Mouse (Mus musculus) limb, embryonic 11.5 days (tissue): ENCODE measurements at regions not wholly inside any gene's neighbourhood (a gene's known extent, or its start where the extent isn't known, plus 50 kb on each side); places are given as distances from the start of the nearest gene placed in this dataset.

Experiments used
- ATAC-seq: fragments of 200-750 bp; cut with Nextera tagmentation; 2 replicates; pipeline ENCODE4 v1.8.0; 2017; ENCODE audit warnings: low read depth; ENCODE audit not compliant: insufficient number of reproducible peaks, low FRiP score, low TSS enrichment
- DNase-seq: peaks from one replicate; pipeline ENCODE4 v3.0.0-alpha.2; 2015; ENCODE audit warnings: low spot score
- H3K27ac ChIP-seq: fragments of 300-500 bp; sonication (generic); replicated peaks from 2 replicates; pipeline ENCODE4 v1.5.1; 2014; ENCODE audit warnings: low read depth, mild to moderate bottlenecking, low read length
- H3K27me3 ChIP-seq: fragments of 300-500 bp; sonication (generic); 2 replicates; pipeline ENCODE4 v1.6.1; 2014; ENCODE audit warnings: mild to moderate bottlenecking, low read length, mixed read lengths; ENCODE audit not compliant: control insufficient read depth, insufficient read depth
- H3K36me3 ChIP-seq: fragments of 300-500 bp; sonication (generic); 2 replicates; pipeline ENCODE4 v1.6.1; 2014; ENCODE audit warnings: mild to moderate bottlenecking, low read length, moderate library complexity, mixed read lengths; ENCODE audit not compliant: control insufficient read depth, insufficient read depth
- H3K4me1 ChIP-seq: fragments of 300-500 bp; sonication (generic); 2 replicates; pipeline ENCODE4 v1.6.1; 2014; ENCODE audit warnings: low read length, mixed read lengths; ENCODE audit not compliant: control insufficient read depth, insufficient read depth
- H3K4me2 ChIP-seq: fragments of 300-500 bp; sonication (generic); 2 replicates; pipeline ENCODE4 v1.6.1; 2014; ENCODE audit warnings: low read depth, mild to moderate bottlenecking, moderate library complexity; ENCODE audit not compliant: severe bottlenecking
- H3K4me3 ChIP-seq: fragments of 300-500 bp; sonication (generic); 2 replicates; pipeline ENCODE4 v1.5.1; 2014; ENCODE audit warnings: low read depth, low read length
- H3K9ac ChIP-seq: fragments of 300-500 bp; sonication (generic); 2 replicates; pipeline ENCODE4 v1.6.1; 2014; ENCODE audit warnings: mild to moderate bottlenecking, low read length
- H3K9me3 ChIP-seq: fragments of 300-500 bp; sonication (generic); 2 replicates; pipeline ENCODE4 v1.6.1; 2016; ENCODE audit warnings: low read length; ENCODE audit not compliant: control insufficient read depth
- whole genome bisulfite sequencing: fragments of 180-500 bp; shearing (Covaris S2); extraction: QIAGEN DNeasy Blood & Tissue Kit; methylation state at CpG from one replicate; pipeline ENCODE4 v1.1.7; 2014; 5-methylcytosine and 5-hydroxymethylcytosine counted together

DNA sequence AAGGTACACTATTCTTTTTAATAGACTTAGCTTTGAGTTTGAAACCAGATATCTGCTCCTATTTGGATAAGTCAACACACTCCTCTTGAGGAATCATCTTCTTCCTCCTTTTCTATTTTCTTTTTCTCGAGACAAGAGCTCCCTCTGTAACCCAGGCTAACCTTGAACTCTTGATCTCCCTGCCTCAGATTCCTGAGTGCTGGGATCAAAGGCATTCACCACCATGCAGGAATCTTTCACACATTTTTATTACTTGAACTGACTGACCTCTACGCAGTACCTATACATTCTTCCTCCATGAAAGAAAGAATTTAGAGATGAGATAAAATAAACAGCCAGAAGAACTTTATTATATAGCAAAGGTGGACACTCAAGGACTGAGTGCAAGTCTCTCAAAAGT, 453.4 kb downstream of the Otol1 start:
- ATAC-seq, result no peak
- Histone ChIP-seq H3K9me3 (no peaks in the 10 kb centered on the region), H3K4me3 (no peak overlapping the region), H3K27ac (no peak overlapping the region), H3K9ac (no peak overlapping the region), H3K4me2 (no peak overlapping the region), H3K4me1 (no peaks in the 10 kb centered on the region), H3K27me3 (no peaks in the 10 kb centered on the region), H3K36me3 (no peaks in the 10 kb centered on the region)
- 56% methylated on average over 2 of the region's 2 CpGs for WGBS
- no peak for DNase-seq

DNA sequence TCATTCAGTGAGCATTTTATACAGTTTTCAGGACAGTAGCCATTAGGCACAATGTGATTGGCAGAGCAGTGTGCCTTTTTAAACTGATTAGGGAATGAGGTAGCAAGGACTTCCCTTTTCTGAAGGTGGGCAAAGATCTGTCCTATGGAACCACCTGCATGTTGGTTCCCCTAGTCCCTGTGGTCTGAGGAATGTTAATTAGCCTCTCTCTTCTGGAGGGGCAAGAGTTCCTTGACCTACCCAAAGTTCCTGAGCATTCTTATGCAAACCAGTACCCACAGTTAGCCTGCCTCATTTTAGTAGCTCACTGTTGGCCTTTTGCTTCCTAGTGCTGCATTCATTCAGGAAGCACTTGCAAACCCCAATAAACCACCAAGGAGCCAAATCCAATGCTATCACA, 455.8 kb downstream of the Otol1 start:
- no peaks in the 10 kb centered on the region for H3K36me3 ChIP-seq
- H3K4me1 ChIP-seq, result no peaks in the 10 kb centered on the region
- no peaks in the 10 kb centered on the region for H3K9me3 ChIP-seq
- H3K4me2 ChIP-seq, result no peak overlapping the region
- no peak overlapping the region for H3K4me3 ChIP-seq
- no peak for DNase-seq
- H3K27me3 ChIP-seq, result no peaks in the 10 kb centered on the region
- no peak overlapping the region for H3K9ac ChIP-seq
- H3K27ac ChIP-seq, result no peak overlapping the region
- no peak for ATAC-seq

DNA sequence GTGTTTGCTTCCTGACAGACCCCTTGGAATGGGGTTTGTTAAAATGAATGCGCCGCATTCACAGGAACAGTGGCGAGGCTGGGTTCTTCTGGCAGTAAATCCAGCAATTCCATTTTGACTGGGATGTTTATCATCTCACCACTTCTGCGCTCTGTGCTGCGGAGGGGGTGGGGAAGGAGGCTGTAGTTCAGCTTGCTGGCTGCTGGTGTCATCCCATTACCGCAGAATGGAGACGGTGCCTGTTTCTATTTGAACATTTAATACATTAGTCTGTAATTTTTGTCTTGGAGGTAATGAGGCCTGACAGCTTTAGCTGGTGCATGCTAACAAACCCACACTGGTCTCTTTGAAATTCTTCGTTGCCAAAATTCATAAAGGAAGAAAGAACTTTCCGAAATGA, 475.1 kb downstream of the Otol1 start:
- no peaks in the 10 kb centered on the region for H3K4me1 ChIP-seq
- no peak overlapping the region for H3K4me2 ChIP-seq
- 49% methylated on average over 9 of the region's 9 CpGs for WGBS
- H3K27me3 ChIP-seq, result no peaks in the 10 kb centered on the region
- no peak overlapping the region for H3K9ac ChIP-seq
- H3K27ac ChIP-seq, result no peak overlapping the region
- peak; percentile 58 for DNase-seq
- no peaks in the 10 kb centered on the region for H3K36me3 ChIP-seq
- ATAC-seq, result no peak
- H3K4me3 ChIP-seq, result no peak overlapping the region
- H3K9me3 ChIP-seq, result no peaks in the 10 kb centered on the region

DNA sequence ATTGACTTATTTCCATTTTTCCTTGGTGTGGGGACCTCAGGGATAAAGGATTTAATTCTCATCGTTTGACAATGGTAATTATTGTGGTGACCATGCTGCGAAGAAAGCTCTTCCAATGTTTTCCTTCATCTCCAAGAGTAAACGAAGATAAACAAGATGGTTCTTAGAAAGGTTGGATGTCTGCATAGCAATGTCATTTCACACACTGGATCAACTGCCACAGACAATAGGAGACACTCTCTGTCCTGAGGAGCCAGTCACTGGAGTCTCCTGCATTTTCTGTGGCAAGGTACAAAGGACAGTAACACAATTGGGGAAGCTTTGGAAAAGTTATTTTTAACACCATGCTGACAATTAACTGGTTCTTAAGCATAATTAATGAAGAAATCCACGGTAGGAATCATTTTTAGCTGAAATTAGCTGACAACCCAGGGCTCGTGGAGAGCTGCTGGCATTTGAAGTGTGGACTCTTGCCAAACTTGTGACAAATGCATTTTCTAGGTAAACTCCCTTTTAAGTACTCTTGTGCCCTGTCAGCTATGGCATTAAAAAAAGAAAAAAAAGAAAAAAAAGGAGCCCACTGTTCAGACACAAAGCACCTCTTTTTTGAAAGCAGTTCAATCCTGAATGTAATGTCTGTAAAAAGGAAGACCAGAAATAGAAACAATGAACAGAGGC, 475.8 kb downstream of the Otol1 start:
- no peak overlapping the region for H3K27ac ChIP-seq
- ATAC-seq (no peak), DNase-seq (no peak)
- no peaks in the 10 kb centered on the region for H3K27me3 ChIP-seq
- no peaks in the 10 kb centered on the region for H3K9me3 ChIP-seq
- no peaks in the 10 kb centered on the region for H3K4me1 ChIP-seq
- H3K36me3 ChIP-seq, result no peaks in the 10 kb centered on the region
- no peak overlapping the region for H3K4me2 ChIP-seq
- H3K9ac ChIP-seq, result no peak overlapping the region
- 73% methylated on average over 5 of the region's 5 CpGs for WGBS
- H3K4me3 ChIP-seq, result no peak overlapping the region

DNA sequence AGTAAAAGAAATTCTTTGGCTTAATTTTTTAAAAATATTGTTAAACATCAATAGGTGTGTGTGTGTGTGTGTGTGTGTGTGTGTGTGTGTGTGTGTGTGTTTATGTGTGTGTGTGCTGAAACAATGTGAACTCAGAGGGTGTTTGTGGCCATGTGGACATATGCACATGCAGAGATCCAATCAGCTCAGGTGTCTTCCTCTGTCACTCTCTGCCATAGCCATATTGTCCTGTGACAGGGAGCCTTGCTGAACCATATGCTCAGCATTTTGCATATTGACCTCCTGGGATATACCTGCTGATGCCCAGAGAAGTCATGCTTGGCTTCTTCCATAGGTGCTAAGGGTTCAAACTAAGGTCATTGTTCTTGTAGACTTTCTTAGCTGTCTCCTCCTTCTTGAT, 489.0 kb downstream of the Otol1 start:
- ATAC-seq (no peak), DNase-seq (no peak)
- Histone ChIP-seq H3K4me2 (no peak overlapping the region), H3K9ac (no peak overlapping the region), H3K9me3 (no peaks in the 10 kb centered on the region), H3K36me3 (no peaks in the 10 kb centered on the region), H3K4me3 (no peak overlapping the region), H3K4me1 (no peaks in the 10 kb centered on the region), H3K27ac (no peak overlapping the region), H3K27me3 (no peaks in the 10 kb centered on the region)

DNA sequence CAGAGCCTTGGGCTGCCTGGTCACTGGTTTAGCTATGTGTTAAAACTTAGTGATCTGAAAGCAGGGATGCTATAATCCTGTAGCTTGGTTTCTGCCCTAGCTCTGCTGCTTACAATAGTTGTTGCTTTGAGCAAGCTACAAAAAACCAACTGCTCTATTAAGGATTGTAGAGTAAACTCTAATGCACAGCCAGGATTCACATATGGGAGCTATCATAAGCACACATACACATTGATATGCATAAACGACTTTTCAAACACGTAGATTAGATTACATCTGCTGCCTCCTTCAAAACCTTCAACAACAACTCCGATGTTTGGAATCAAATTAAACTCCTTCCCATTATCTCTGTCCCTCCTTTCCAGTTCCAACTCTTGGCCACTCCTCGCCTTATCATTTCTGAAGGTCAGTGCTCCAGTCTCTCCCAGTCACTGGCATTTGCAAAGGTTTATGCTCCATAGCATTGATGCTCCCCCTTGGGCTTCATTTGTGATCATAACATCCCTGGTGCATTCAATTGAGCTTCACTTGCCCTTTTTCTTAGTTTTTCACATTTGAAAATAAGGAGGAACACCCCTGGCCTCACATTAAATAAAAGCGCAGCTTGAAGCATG, 492.9 kb downstream of the Otol1 start:
- ATAC-seq (no peak), DNase-seq (no peak)
- H3K27ac ChIP-seq, result no peak overlapping the region

DNA sequence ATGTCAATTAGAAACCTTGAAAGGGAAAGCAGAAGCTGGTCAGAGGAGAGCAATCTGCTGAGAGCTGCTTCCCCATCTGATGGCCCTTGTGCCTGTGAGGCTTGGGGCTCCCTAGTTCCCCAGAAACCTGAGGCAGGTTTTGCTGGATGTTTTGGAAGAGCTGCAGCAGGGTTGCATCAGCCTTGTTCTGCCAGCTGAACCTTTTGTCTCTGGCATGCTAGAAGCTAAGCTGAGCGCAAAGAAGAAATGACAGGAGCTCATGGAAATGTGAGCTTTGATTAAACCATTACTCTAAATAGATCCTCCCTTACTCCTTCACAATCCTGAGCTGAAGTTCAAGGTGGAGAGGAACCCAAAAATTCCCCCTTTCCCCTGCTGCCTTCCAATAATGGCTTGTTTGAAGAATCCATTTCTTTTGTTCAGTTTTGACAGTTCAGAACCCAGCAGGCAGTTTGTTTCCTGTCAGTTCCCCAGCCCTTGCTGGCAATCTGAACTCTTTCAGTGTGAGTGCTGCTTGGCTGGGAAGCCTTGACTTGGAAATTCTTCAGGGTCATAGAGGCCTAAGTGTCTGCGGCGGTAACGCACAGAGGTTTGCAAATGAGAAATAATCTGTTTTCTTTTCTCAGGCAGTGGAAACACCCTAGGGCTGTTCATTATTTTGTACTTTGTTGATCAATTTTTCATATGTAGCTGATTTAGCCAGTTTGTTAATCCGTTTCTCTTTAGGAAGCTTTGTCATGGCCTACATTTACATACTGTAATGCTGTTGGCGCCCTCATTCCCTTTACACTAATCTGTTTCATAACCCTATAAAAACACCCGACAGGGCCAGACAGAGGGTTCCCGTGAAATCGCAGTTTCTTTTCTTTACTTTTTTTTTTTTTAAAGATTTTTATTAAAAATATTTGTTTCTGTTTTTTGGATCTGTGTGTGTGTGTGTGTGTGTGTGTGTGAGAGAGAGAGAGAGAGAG, 493.9 kb downstream of the Otol1 start:
- H3K27me3 ChIP-seq, result no peaks in the 10 kb centered on the region

More for the DNA sequence above, 492.9 kb downstream of the Otol1 start:
- no peak overlapping the region for H3K9ac ChIP-seq
- no peaks in the 10 kb centered on the region for H3K27me3 ChIP-seq
- 84% methylated on average over 5 of the region's 5 CpGs for WGBS
- no peaks in the 10 kb centered on the region for H3K36me3 ChIP-seq
- H3K4me1 ChIP-seq, result no peaks in the 10 kb centered on the region
- H3K9me3 ChIP-seq, result no peaks in the 10 kb centered on the region
- no peak overlapping the region for H3K4me3 ChIP-seq
- no peak overlapping the region for H3K4me2 ChIP-seq

DNA sequence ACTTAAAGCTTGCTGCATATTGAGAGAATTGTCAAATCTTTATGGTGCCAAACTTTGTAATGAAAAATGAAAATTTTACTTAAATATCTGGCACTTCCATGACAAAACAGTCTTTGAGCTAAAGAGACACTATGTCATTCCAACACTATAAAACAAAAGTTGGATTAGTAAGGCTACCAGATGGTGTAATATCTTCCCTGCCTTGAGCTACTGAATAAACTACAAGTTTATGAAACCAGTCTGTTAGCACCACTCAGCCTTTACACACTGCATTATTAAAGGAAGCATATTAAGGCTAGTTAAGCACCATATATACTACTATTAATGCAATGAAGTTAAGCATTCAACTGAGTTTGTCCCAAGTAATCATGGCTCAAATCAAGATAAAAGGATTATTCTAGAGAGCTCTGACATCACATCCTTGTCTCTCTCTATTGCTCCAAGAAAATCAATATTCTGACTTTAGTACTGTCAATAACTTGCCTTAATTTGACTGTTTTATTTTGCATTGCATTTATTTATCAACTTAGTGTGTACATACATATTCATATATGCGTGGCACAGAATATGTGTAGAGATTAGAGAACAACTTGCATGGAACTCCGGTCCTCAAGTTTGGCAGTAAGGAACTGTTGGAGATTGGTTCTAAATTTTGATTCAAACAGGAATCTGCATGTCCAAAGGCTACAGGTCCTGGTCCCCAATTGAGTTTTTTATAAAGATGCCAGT, 526.3 kb downstream of the Otol1 start:
- WGBS, result 89% methylated on average over 2 of the region's 2 CpGs
- DNase-seq, result no peak
- Histone ChIP-seq H3K27ac (no peak overlapping the region), H3K9ac (no peak overlapping the region), H3K4me1 (no peaks in the 10 kb centered on the region), H3K36me3 (no peaks in the 10 kb centered on the region), H3K4me2 (no peak overlapping the region), H3K9me3 (no peaks in the 10 kb centered on the region), H3K27me3 (no peaks in the 10 kb centered on the region), H3K4me3 (no peak overlapping the region)
- no peak for ATAC-seq

More for the DNA sequence above, 493.9 kb downstream of the Otol1 start:
- no peak overlapping the region for H3K27ac ChIP-seq
- WGBS, result 79% methylated on average over 9 of the region's 9 CpGs
- no peak overlapping the region for H3K4me2 ChIP-seq
- H3K36me3 ChIP-seq, result no peaks in the 10 kb centered on the region
- ATAC-seq (no peak), DNase-seq (no peak)
- no peak overlapping the region for H3K9ac ChIP-seq
- no peak overlapping the region for H3K4me3 ChIP-seq
- H3K9me3 ChIP-seq, result no peaks in the 10 kb centered on the region
- no peaks in the 10 kb centered on the region for H3K4me1 ChIP-seq
